Mouse (Mus musculus): ENCODE results near the gene Fstl3.
"Not testable (repeated sequence)": the region's sequence is repeated elsewhere in the genome, so short reads cannot be mapped to it uniquely, and the experiment has no call there.

Fstl3 gene

DNA sequence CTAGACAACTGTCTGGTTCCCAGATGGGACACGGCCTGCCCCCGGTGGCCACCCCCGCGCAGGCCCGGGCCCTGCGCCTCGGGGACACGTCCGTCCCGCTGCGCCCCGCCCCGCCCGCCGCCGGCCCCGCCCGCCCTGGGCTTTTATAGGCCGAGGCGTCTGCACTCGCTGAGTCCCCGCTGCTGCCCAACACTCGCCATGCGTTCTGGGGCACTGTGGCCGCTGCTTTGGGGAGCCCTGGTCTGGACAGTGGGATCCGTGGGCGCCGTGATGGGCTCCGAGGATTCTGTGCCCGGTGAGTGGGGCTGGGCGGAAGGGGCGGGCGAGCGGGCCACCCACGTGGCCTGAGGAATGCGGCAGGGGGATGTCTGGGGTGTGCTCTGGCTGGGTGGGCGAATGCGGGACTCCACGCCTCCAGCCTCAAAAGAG is at the start of gene Fstl3:
Gene Fstl3 (plus strand): TSS at position 170 of the 429 bp plus-strand sequence.
- no peak for DNase-seq (ENCODE audit: low read depth)

DNA sequence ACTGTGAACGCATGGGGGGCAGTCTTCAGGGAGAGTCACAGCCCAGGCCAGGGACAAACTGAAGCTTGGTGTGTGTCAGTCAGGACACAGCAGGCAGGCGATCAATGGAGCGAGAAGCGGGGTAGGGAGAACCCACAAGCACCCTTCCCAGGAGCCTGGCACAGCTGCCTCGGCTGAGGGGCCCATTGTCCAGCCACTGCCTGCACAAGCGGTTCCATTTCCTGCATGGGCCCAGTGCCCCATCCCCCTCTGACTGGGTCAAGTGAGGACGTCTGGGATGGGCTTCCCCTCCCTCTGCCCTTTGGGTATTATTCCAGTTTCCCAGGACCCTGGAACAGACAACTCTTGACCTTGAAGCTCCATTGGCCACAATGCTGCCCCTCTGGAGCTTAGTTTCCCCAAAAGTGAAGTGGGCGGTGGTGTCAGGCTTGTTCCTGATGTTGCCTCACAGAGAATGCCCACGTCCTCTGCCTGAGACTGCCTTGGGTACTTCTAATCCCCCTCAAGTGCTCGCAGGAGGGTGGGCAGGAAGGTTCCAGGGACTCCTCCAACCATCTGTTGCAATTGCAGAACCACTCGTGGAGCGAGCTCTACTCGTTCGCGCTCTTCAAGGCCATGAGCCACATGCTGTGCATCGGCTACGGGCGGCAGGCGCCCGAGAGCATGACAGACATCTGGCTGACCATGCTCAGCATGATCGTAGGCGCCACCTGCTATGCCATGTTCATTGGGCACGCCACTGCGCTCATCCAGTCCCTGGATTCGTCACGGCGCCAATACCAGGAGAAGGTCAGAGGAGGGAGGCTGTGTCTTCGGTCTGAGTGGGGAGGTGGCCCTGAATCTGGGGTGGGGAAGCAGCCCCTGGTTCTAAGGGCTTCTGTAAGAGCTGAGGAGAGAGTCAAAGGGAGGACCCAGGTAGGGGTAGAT is 48.5 kb upstream of the Fstl3 start:
- no peak for DNase-seq (ENCODE audit: low read depth)

DNA sequence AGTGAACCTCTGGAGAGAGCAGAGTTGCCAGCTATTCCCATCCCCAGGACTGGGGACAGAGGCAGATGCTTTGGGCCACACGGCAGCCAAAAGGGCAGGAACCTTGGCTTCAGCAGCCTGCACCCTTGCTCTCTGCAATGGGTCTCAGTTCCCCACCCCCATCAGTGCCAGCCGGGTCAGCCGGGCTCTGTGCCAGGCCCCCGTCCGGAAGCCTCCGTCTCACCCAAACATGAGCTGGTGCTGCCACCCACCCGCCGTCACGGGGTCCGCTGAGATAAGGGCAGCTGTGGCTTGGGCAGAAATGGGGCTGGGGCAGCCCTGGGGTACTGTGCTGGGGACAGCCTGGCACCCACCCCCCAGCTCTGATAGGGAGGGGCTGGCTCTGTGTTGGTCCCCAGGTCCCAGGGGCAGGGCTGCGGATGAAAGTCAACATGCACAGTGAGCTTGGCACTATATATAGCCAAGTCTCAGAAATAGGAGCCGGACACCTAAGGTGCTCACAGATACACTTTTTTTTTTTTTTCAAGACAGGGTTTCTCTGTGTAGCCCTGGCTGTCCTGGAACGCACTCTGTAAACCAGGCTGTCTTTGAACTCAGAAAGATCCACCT is 47.6 kb upstream of the Fstl3 start:
- no peak for DNase-seq (ENCODE audit: low read depth)

DNA sequence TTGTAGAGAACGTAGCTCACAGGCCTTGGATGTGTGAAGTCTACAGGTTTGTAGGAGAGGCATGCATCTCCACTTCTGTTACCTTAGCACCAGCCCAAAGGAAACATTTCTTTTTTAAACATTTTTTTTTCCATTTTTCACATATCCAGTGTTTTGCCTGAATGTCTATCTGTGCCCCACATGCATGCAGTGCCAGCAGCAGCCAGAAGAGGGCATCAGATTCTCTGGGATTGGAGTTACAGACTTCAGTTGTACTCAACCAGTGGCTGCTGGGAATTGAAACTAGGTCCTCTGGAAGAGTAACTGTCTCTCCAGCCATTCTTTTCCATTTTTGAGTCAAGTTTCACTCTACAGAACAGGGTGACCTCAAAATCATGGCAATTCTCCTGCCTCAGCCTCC is 44.6 kb upstream of the Fstl3 start:
- no peak for DNase-seq (ENCODE audit: low read depth)

DNA sequence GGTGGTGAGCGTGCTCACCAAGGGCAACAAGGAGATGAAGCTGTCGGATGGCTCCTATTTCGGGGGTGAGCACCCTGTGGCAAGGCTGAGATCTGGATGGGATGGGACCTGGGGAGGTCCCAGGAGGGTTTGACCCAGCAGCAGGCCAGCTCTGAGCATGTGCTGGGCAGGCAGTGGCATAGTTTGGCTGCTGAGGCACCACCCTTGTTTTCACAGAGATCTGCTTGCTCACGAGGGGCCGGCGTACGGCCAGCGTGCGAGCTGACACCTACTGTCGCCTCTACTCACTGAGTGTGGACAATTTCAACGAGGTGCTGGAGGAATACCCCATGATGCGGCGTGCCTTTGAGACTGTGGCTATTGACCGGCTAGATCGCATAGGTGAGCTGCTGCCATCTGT is 43.2 kb upstream of the Fstl3 start:
- DNase-seq (ENCODE audit: low read depth) = no peak

DNA sequence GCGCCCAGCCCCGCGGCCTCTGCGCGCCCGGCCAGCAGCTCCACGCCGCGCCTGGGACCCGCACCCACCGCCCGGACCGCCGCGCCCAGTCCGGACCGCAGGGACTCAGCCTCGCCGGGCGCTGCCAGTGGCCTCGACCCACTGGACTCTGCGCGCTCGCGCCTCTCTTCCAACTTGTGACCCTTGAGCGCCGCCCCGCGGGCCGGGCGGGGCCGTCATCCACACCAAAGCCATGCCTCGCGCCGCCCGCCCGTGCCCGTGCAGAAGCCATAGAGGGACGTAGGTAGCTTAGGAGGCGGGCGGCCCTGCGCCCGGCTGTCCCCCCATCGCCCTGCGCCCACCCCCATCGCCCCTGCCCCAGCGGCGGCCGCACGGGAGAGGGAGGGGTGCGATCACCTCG is 41.7 kb upstream of the Fstl3 start:
- no peak for DNase-seq (ENCODE audit: low read depth)

DNA sequence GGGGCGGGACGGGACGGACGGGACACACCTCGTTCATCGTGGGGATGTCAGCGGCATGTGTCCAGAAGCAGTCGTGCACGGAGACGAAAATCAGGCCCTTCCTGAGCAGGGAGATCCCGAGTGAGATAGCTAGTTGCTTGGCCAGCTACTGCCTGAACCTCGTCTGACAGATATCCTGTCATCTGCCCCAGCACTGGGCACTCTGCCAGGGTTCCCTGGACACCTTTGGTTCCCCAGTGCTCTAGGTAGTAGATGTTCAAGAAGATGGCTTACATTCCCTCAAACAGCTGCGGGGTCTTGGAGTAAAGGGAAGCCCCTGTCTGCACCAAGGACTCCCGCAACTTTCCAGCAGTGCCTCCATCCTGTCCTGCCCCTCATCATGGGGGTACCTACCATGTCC is 40.4 kb upstream of the Fstl3 start:
- no peak for DNase-seq (ENCODE audit: low read depth)

DNA sequence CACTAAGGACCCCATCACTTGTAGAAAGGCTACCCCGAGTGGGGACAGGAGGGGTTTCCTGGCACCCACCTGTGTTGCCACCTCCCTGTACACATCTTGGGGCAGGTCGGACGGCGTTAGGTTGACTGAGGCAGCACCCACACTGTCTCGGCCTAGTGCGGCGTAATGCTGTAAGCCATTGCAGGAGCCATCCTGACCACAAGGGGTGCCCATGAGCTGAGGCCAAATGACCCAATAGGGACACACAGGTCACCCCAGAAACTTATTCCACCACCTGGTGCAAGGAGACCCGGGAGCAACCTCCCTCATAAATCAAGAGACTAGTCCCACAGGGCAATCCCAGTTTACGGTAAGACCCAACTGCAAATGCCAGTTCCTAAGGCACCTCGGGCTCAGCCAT is 38.8 kb upstream of the Fstl3 start:
- no peak for DNase-seq (ENCODE audit: low read depth)

DNA sequence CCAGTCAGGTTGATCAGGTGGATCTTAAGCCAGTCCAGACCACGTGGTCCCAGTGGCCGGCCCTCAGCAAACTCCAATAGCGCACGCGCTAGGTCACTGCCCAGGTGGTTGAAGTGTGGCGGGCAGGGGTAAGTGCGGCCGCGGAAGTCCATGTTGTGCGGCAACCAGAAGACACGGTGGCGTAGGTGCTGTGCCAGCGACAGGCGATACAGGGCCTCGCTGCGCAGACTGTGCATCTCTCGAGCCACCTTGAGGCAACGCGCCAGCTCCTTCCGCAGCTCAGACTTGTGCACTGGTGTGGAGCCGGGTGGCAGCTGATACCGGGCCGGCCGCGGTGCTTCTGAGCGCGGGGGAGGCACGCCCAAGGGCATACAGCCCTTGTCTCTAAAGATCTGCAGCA is 37.8 kb upstream of the Fstl3 start:
- no peak for DNase-seq (ENCODE audit: low read depth)

DNA sequence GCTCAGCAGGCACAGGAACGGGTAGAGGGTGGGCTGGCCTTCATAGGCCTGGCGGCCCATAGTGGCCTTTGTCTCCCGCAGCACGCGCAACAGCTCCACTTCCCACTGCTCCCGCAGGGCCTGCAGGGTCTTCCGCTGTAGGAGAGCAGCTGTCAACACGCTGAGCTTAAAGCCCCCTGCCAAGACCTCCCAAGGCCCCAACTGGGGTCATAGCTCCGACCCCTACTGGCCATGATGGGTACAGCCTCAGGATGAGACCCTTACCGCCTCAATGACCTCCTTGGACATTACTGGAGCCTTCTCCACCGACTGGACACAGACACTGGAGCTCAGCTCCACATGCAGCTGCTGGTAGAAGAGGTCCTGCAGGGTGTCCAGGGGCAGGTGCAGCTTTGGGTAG is 36.2 kb upstream of the Fstl3 start:
- DNase-seq (ENCODE audit: low read depth) = no peak

DNA sequence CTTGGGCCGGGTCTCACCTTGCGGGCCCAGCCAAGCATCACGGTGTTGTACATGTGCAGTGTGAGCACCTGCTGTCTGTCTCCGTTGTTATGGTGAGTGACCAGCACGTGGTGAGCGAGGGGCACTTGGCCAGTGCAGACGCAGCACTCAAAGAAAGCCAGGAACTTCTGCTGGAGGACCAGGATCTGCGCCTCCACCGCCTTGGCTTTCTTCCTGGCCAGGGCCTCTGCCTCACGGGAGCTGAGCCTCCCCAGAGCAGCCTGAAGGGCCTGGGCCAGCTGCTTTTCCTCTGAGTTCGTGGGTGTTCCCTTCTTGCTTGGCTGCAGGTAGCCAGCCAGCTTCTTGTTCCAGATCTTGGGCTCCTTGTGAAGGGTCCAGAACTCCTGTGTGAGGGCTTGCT is 33.9 kb upstream of the Fstl3 start:
- no peak for DNase-seq (ENCODE audit: low read depth)

DNA sequence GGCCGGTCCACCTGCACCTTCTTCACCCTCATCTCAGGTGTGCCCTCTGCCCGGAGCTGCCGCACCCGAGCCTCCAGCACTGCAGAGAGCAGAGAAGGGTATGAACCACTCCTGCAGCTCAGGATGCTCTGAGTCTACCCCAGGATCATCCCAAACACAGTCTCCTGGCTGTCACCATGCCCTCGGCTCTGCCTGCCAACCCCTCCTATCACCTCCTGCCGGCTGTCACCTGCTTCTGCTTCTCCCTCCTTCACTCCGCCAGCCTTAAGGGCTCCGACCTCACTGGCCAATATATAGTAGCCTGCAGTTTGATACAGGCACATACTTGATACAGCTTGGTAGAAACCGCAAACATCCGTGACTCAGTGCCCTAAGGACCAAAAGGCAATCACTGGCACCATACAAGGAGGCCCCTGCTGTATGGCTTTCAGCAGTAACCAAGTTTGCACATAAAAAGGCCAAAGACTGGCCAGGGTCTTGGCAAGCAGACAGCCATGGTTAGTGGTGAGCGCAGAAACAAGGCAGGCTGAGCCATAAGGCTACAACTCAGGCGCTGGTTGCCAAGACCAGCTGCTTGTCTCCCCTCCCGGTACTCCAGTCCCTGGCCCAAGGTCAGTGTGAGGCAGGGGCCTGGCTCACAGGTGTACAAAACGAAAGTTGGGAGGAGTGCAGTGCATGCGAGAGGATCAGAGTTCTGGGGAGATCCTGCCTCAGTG is 33.3 kb upstream of the Fstl3 start:
- DNase-seq (ENCODE audit: low read depth) = no peak

DNA sequence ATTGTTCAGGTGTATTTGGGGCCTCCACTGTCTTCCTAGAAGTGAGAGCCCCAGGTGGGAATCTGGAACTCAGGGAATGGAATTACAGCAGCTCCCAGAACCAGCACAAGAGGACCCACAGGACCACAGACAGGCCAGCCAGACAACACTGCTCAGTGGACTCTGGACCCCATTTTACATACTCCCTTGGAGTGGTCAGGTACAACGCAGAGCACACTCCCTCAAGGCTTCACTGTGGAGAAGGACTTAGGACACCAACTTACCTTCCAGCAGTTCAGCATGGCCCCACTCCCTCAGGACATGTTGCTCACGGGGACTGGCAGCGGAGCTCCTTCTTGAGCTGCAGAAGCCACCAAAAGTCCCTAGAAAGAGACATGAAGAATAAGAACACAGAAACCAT is 31.7 kb upstream of the Fstl3 start:
- no peak for DNase-seq (ENCODE audit: low read depth)

DNA sequence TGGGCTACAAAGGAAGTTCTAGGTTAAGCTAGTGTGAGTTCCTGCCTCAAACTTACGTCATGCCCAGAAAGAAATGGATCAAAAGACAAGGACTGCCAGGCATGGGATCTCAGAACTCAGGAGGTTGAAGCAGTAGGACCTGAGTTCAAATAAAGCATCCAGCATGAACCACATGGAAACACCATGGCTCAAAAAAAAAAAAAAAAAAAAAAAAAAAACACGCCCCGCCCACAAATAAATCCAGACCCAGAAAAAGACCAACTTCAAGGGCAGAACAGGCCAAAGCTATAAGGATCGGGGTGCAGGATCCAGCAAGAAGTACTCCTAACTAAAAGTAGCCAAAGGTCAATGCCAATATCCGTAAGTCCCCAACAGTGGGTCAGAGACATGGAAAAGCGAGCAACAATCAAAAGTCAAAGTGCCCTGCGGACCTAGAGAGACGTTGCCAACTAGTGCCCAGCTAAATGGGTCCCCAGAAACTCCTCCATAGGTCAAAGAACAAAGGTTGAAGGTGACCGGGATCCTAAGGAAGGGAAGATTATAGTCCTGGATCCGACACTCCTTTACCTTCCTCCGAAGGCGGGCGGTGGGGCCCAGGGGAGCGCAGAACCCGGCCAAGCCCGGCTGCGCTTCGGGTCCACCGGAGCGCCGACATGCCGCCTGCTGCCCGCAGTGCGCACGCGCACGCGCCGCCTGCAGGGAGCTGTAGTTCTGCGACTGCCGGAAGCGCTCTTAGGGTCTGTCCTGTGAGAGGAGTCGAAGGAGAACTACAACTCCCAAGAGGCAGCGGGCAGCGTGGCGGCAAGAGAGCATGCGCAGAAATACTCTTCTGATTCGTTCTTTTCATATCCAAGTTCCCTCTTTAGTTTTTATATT is 30.9 kb upstream of the Fstl3 start, which contains the start of gene Polrmt:
Gene Polrmt (minus strand): TSS at position 684 of the 876 bp plus-strand sequence.
- peak; percentile 95 for DNase-seq (ENCODE audit: low read depth)

DNA sequence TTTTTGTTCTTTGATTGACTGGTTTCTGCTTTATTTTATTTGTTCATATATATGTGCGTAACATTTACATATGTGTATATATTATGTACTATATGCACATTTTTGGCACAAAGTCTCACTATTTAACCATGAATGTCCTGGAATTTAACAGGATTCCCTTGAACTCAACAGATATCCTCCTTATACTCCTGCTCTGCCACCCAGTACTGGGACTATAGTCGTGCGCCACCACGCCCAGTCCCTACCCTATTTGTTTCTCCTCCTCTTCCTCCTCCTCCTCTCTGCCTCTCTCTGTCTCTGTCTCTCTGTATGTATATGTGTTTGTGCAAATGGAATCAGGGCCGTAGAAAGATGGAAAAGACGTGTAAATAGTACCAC is 30.3 kb upstream of the Fstl3 start:
- peak; percentile 46 for DNase-seq (ENCODE audit: low read depth)

DNA sequence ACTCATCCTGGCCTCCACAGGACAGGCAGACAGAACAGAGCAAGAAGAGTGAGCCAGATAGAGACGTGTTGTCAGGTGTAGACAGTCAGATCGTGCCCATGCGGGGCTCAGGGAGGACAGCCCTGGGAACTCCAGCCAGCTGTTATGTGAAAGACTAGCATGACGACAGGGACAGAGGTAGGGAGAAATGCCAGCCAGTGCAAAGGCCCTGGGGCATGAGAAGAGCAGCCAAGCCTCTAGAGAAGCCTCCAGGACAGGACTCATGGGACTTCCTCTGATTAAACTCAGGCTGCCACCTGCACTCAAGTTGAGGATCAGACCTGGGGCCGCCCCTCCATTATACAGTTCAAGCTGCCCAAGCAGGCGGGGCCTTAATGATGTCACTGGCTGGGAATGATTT is 28.6 kb upstream of the Fstl3 start:
- DNase-seq (ENCODE audit: low read depth) = no peak

DNA sequence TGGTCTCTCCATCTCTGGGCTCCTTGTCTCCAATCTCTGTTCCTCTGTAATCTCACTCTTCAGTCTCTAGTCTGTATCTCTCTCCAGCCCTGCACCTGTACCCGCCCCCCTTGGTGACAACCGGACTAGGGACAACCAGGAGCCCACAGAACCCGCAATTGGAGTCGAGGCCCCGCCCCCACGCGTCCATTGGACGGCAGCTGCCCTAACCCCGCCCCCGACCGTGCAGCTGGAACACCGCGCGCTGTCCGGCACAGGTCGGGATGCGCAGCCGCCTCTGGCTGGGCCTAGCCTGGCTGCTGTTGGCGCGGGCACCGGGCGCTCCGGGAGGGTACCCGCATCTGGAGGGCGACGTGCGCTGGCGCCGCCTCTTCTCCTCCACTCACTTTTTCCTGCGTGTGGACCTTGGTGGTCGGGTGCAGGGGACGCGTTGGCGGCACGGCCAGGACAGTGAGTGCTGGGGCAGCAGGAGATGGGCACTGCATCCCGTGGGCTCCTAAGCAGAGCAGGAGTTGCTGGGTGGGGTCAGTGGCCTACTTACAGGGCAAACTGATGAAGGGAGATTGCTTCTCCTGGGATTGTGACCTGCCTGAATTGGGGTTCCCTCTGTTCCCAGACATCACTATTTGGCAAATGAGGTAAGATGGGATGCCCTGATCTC is 22.1 kb upstream of the Fstl3 start, which contains the start of gene Fgf22:
Gene Fgf22 (plus strand): TSS at position 221 of the 661 bp plus-strand sequence.
- peak; percentile 53 for DNase-seq (ENCODE audit: low read depth)

DNA sequence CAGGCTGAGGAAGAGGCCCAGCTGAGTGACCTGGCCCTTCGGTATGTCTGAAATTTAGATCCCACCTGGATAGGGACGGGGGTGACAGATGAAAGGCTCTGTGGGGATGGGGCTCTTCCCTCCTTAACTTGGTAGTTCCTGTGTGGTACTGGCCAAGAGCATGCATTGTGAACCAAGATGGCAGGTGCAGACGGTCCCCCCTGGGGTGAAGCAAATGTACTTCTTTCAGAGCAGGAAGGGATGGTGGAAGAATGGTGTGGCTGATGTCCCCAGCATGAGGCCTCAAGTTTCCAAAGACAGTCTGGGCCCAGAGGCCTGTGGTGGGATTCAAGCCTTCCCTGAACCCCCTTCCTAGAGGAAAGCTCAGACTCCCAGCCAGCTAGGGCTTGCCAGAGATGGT is 21.2 kb upstream of the Fstl3 start:
- DNase-seq (ENCODE audit: low read depth) = no peak

DNA sequence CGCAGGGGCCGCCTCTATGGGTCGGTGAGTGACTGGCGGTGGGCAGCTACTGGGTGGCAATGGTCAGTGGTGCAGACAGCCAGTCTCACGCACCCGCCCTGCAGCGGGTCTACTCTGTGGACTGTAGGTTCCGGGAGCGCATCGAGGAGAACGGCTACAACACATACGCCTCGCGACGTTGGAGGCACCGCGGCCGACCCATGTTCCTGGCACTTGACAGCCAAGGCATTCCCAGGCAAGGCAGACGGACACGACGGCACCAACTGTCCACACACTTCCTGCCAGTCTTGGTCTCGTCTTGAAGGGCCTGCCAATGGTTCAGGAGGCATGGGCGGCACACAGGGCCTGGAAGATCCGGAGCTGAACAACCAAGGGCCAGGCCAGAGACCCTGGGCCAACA is 20.4 kb upstream of the Fstl3 start:
- no peak for DNase-seq (ENCODE audit: low read depth)

DNA sequence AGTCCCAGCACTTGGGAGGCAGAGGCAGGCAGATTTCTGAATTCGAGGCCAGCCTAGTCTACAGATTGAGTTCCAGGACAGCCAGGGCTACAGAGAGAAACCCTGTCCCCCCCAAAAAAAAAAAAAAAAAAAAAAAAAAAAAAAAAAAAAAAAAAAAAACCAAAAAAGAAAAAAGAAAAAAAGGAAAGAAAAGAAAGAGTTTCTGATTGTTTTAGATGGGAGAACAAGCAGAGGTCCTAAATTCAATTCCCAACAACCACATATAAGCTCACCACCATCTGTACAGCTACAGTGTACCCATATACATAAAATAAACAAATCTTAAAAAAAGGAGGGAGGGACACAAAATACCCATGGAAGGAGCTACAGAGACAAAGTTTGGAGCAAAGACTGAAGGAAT is 17.4 kb upstream of the Fstl3 start:
- DNase-seq (ENCODE audit: low read depth) = not testable (repeated sequence)

DNA sequence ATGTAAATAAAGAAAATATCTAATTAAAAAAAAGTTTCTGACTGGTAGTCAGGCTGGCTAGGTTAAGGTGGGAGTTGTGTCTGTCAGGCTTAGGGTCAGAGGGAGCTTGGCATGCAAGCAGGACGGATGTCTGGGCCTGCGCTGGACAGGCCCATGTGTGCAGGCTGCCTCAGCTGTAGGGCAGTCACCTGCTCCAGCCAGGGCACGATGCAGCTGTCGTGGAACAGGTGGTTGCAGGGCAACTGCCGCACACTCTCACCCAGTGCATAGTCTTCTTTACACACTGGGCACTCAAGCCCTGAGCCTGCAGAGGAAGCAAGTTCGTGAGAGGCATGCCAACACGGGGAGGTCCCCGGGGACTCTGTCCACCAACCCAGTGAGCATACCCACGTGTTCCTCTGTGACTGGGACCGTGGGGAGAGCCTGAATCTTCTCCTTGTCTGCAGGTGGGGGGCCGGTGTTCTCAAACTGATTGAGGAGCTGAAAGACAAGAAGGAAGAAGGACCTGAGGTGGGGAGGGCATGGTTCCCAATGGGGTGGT is 16.4 kb upstream of the Fstl3 start:
- no peak for DNase-seq (ENCODE audit: low read depth)

Measured in c-Kit-positive CD71-positive TER-119-negative erythroid progenitor cells, embryonic 14.5 days (primary cell).